Mouse (Mus musculus) hindbrain, postnatal 0 days (tissue): ENCODE results near the gene Itgb4. TPM values are rescaled to one million over a fixed set of nuclear protein-coding genes. Genes with fewer than 3 reads are reported as not detected.
A peak's percentile ranks its signal among the peaks of the same experiment; 100 is the strongest.

Experiments used
- ATAC-seq: fragments of 200-750 bp; cut with Nextera tagmentation; 2 replicates; pipeline ENCODE4 v1.8.0; 2017; ENCODE audit warnings: mild to moderate bottlenecking, moderate TSS enrichment, moderate library complexity
- DNase-seq: peaks from one replicate; pipeline ENCODE4 v3.0.0-alpha.2; 2015; ENCODE audit warnings: low spot score
- H3K27ac ChIP-seq: fragments of 300-500 bp; sonication (generic); 2 replicates; pipeline ENCODE4 v1.5.1; 2014; ENCODE audit warnings: mild to moderate bottlenecking
- H3K27me3 ChIP-seq: fragments of 300-500 bp; sonication (generic); 2 replicates; pipeline ENCODE4 v1.6.1; 2014; ENCODE audit warnings: low read length, mixed read lengths; ENCODE audit not compliant: insufficient read depth
- H3K36me3 ChIP-seq: fragments of 300-500 bp; sonication (generic); 2 replicates; pipeline ENCODE4 v1.6.1; 2014; ENCODE audit warnings: low read length, mixed read lengths; ENCODE audit not compliant: insufficient read depth
- H3K4me1 ChIP-seq: fragments of 300-500 bp; sonication (generic); 2 replicates; pipeline ENCODE4 v1.6.1; 2014; ENCODE audit warnings: antibody characterized with exemption, low read length, mixed read lengths; ENCODE audit not compliant: insufficient read depth
- H3K4me2 ChIP-seq: fragments of 300-500 bp; sonication (generic); 2 replicates; pipeline ENCODE4 v1.6.1; 2014; ENCODE audit warnings: low read depth, mild to moderate bottlenecking, low read length, moderate library complexity, mixed read lengths
- H3K4me3 ChIP-seq: fragments of 300-500 bp; sonication (generic); 2 replicates; pipeline ENCODE4 v1.5.1; 2014; ENCODE audit warnings: low read length
- H3K9ac ChIP-seq: fragments of 300-500 bp; sonication (generic); replicated peaks from 2 replicates; pipeline ENCODE4 v1.6.1; 2014; ENCODE audit warnings: mild to moderate bottlenecking, low read length, moderate library complexity, mixed read lengths
- H3K9me3 ChIP-seq: fragments of 300-500 bp; sonication (generic); 2 replicates; pipeline ENCODE4 v1.6.1; 2016; ENCODE audit warnings: low read length, mixed read lengths
- CTCF ChIP-seq: IDR thresholded peaks from 2 replicates; pipeline ENCODE4 v1.5.1; 2016; ENCODE audit warnings: antibody characterized with exemption, control low read depth, low read depth
- WGBS: fragments of 180-500 bp; shearing (Covaris S2); extraction: QIAGEN DNeasy Blood & Tissue Kit; methylation state at CpG from one replicate; pipeline ENCODE4 v1.1.7; 2014; 5-methylcytosine and 5-hydroxymethylcytosine counted together
- polyA plus RNA-seq: library from polyadenylated mRNA; unstranded; fragments of >200 nt; fragmentation: Nextera tagmentation; extraction: Ambion mirVana; gene quantifications from 2 replicates; pipeline ENCODE4 v1.2.1, GENCODE M21; 2015
- total RNA-seq: library from RNA; depleted of rRNA; stranded (reverse); fragments of >200 nt; gene quantifications from 2 replicates; pipeline ENCODE4 v1.2.3, GENCODE M21; 2014

Itgb4 gene
- total and polyA plus RNA-seq, 2 experiments from 2014 or later: 2.2 to 3.1 TPM

GRCm38 (mm10) chr11:116030088-116030897 lies 55.8 kb downstream of the Itgb4 start, which contains the start of gene Unk:
Unk (plus strand) TSS chr11:116030322.
- Histone ChIP-seq H3K36me3 (no peaks in the 10 kb centered on the region), H3K4me1 (peaks cover 8% of the 10 kb centered on the region), H3K9ac (peak within 1 kb of the TSS; percentile 92), H3K4me3 (peak within 1 kb of the TSS; percentile 66), H3K4me2 (peak within 1 kb of the TSS; percentile 60), H3K27me3 (no peaks in the 10 kb centered on the region), H3K27ac (peak within 1 kb of the TSS; percentile 100), H3K9me3 (no peaks in the 10 kb centered on the region)
- ATAC-seq (peak; percentile 97), DNase-seq (peak; percentile 100)
- 1% methylated on average over 62 of the region's 67 CpGs for WGBS
- no peak for TF ChIP-seq CTCF

DNA sequence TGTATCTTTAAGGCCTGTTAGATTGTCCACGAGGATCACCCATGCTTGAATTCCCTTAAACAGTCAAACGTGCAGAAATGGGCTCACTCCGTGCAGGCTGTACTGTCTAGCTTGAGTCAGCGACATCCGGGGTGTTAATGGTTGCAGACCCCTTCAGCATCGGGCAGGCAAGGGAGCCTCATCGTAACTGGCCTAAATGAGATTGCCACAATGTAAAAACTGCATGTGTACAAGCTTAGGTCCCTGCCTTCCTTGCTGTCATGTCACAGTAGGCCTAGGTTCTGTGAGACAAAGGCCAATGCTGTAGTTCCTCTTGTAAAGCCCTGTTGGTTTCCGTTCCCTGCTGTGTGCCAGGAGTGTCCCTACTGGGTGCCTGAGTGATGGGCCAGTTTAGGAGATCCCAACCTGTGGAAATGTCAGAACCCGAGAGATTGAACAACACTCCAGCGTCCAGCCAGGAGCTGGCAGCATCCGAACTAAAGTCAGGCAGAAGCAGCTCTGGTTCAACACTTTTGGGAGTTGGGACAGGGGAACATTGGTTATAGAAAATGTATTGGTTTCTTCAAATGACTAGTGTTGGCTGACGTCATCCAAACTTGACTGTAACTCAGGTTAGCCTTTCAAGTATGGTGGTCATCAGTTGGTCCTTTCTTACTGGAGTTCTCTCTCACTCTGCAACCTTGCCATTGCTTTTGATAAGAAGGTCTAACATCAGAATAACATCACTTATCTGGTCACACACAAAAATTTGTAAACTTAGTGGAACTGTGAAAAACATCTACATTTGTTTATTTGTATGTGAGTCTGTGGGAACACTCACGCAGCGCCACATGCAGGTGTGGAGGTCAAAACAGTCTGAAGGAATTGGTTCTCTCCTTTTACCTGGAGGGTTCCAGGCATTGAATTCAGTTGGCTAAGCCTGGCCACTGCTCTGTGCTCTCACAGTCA lies 56.7 kb downstream of the Itgb4 start:
- Histone ChIP-seq H3K27me3 (no peaks in the 10 kb centered on the region), H3K4me2 (peak overlapping the region; percentile 60), H3K9me3 (no peaks in the 10 kb centered on the region), H3K9ac (peak overlapping the region; percentile 92), H3K4me3 (peak overlapping the region; percentile 66), H3K36me3 (no peaks in the 10 kb centered on the region), H3K27ac (peak overlapping the region; percentile 100), H3K4me1 (peaks cover 8% of the 10 kb centered on the region)
- TF ChIP-seq CTCF: 0 out of 2 replicates have a peak, but pooled peaks have one; percentile 5
- no peak for DNase-seq
- peak; percentile 44 for ATAC-seq
- WGBS: 24% methylated on average over 14 of the region's 14 CpGs

- H3K4me1 ChIP-seq: peaks cover 5% of the 10 kb centered on the region
- TF ChIP-seq CTCF: no peak
- no peak overlapping the region for H3K4me2 ChIP-seq
- no peak overlapping the region for H3K9ac ChIP-seq
- 91% methylated on average over 6 of the region's 6 CpGs for WGBS
- H3K27me3 ChIP-seq: no peaks in the 10 kb centered on the region
- no peaks in the 10 kb centered on the region for H3K9me3 ChIP-seq
- DNase-seq (no peak), ATAC-seq (no peak)
- peaks cover 4% of the 10 kb centered on the region; the same call in 1 of the 2 replicates for H3K36me3 ChIP-seq
- H3K27ac ChIP-seq: no peak overlapping the region
- H3K4me3 ChIP-seq: no peak overlapping the region
Observed at GRCm38 (mm10) chr11:116034584-116034983, 60.1 kb downstream of the Itgb4 start.

GRCm38 (mm10) chr11:116036671-116037070 lies 62.2 kb downstream of the Itgb4 start:
- WGBS: 95% methylated on average over 3 of the region's 3 CpGs
- DNase-seq (no peak), ATAC-seq (no peak)
- H3K27ac ChIP-seq: no peak overlapping the region
- no peaks in the 10 kb centered on the region for H3K9me3 ChIP-seq
- no peaks in the 10 kb centered on the region for H3K27me3 ChIP-seq
- H3K4me2 ChIP-seq: no peak overlapping the region
- no peak overlapping the region for H3K9ac ChIP-seq
- peaks cover 2% of the 10 kb centered on the region for H3K4me1 ChIP-seq
- peaks cover 8% of the 10 kb centered on the region for H3K36me3 ChIP-seq
- no peak overlapping the region for H3K4me3 ChIP-seq
- no peak for TF ChIP-seq CTCF

DNA sequence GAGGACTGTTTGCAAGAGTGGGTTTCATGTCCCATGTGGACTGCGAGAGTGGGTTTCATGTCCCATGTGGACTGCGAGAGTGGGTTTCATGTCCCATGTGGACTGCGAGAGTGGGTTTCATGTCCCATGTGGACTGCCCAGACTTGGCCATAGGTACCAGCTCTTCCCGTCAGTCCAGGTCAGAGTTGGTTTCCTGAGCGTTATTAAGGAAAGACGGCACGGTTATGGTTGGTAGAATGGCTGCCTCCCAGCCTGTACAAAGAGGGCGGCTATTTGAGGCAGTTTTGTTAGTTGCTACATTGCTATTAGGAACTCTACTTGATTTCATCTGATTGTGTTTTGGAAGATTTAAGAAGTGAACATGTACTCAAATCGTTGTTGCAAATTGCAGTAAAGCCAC lies 63.3 kb downstream of the Itgb4 start:
- Histone ChIP-seq H3K4me1 (no peaks in the 10 kb centered on the region), H3K4me2 (no peak overlapping the region), H3K9me3 (no peaks in the 10 kb centered on the region), H3K27me3 (no peaks in the 10 kb centered on the region), H3K9ac (no peak overlapping the region), H3K4me3 (no peak overlapping the region), H3K27ac (no peak overlapping the region), H3K36me3 (peaks cover 8% of the 10 kb centered on the region)
- no peak for TF ChIP-seq CTCF
- ATAC-seq: no peak
- no peak for DNase-seq
- 93% methylated on average over 9 of the region's 9 CpGs for WGBS

- DNase-seq: no peak
- H3K36me3 ChIP-seq: peaks cover 15% of the 10 kb centered on the region
- no peak overlapping the region for H3K27ac ChIP-seq
- H3K9ac ChIP-seq: no peak overlapping the region
- no peaks in the 10 kb centered on the region for H3K27me3 ChIP-seq
- H3K4me2 ChIP-seq: no peak overlapping the region
- whole genome bisulfite sequencing: 81% methylated on average over 6 of the region's 6 CpGs
- ATAC-seq: no peak
- H3K4me3 ChIP-seq: no peak overlapping the region
- no peaks in the 10 kb centered on the region for H3K9me3 ChIP-seq
- H3K4me1 ChIP-seq: no peaks in the 10 kb centered on the region
- TF ChIP-seq CTCF: no peak
Observed at GRCm38 (mm10) chr11:116040593-116040992, 66.1 kb downstream of the Itgb4 start.
